Mouse (Mus musculus): ENCODE measurements around the gene Ntn1. TPM values are rescaled to one million over a fixed set of nuclear protein-coding genes. Genes with fewer than 3 reads are reported as not detected.

The Ntn1 gene
- under 1 TPM; 0.27 to 0.29 TPM for total RNA-seq (2023)

GRCm38 (mm10) chr11:68400727-68401219 lies at the start of gene Ntn1:
Gene Ntn1 (minus strand): TSS chr11:68400823.

DNA sequence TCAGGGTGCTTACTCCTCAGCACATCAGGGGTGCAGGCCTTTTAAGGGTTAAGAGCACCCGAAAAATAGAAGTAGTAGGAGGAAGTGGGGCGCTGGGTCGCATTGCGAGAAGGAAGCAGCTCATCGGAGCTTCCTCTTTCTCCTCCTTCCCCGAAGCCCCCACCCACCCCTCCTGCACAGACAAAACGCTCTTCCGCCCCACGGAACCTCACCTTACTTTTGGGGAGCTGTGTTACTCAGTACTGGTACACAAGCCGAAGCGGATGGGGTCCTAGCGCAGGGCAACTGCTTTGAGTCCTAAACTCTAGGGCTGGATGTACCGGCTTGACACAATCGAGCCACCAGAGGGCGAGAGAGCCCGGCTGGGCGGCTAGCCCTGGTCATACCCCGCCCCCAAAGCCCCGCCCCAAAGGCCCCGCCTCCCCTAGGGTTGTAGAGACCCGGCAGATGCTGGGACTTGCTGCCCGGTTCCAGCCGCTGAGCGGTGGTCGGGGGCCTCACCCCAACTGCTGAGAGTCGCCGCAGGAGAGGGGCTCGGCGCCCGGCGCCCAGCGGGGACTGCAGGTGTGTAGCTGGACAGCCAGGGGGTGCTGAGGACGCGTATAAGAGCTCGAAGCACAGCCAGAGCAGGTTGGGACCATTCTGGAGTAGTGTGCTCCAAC lies 31.2 kb upstream of the Ntn1 start, which contains the start of gene Pik3r5:
Gene Pik3r5 (plus strand): TSS at position 423 of the 662 bp plus-strand sequence.

Other genes starting within 250 kb of the Ntn1 start
- 100 to 1,000 TPM; 215 to 233 TPM for gene Pik3r5, start 31.3 kb upstream of the Ntn1 start, total RNA-seq (2023)
- gene Pik3r6, start 102.2 kb upstream of the Ntn1 start, total RNA-seq (2023) = not detected
- gene Mfsd6l, start 155.4 kb upstream of the Ntn1 start, total RNA-seq (2023) = not detected
- gene Ccdc42, start 186.2 kb upstream of the Ntn1 start, total RNA-seq (2023) = not detected

All from T-cell, adult 66 days (primary cell).